Mouse (Mus musculus): ENCODE data around the gene Gm20835. TPM values are rescaled to one million over a fixed set of nuclear protein-coding genes. Genes with fewer than 3 reads are reported as not detected.
"Not testable (repeated sequence)": the region's sequence is repeated elsewhere in the genome, so short reads cannot be mapped to it uniquely, and the experiment has no call there.

Gene Gm20835
- not detected in 2 replicates for polyA plus RNA-seq (2012; rRNA removed)

- no CpG with 5 or more reads among the region's 6 CpGs for WGBS
These were observed at the start of gene Gm20835 for GRCm38 (mm10) chrY:36735190-36735589. Gm20835 (minus strand) TSS chrY:36735290.

More at GRCm38 (mm10) chrY:36735190-36735589, at the start of gene Gm20835:
- DNase-seq; H3K4me3 ChIP-seq (ENCODE audit: control insufficient read depth, insufficient read depth, low read length); H3K36me3 ChIP-seq (ENCODE audit: control insufficient read depth, insufficient read depth, low read length); H3K4me1 ChIP-seq (replicated peaks; ENCODE audit: control insufficient read depth, insufficient read depth, low read length); H3K27me3 ChIP-seq (ENCODE audit: control insufficient read depth, insufficient read depth, low read length); H3K27ac ChIP-seq (ENCODE audit: control insufficient read depth, insufficient read depth, low read length): not testable (repeated sequence)
